Mouse (Mus musculus) adrenal gland, postnatal 25 days (tissue): ENCODE measurements around the gene Tsks. TPM values are rescaled to one million over a fixed set of nuclear protein-coding genes. Genes with fewer than 3 reads are reported as not detected.

Experiments used
- DNase-seq: peaks from one replicate; pipeline ENCODE4 v3.0.0; 2021; ENCODE audit warnings: mixed read lengths
- total RNA-seq: library from RNA; stranded (reverse); gene quantifications from 2 replicates; pipeline ENCODE4 v1.2.3, GENCODE M21; 2021

Gene Tsks
- total RNA-seq, 1 experiment from 2014 or later, result not detected

- no peak for DNase-seq
These were observed 35.3 kb downstream of the Tsks start for GRCm38 (mm10) chr7:44978300-44978699.

- no peak for DNase-seq
These were observed 38.5 kb downstream of the Tsks start for GRCm38 (mm10) chr7:44981539-44981938.

- peak; percentile 90 for DNase-seq
These were observed 40.1 kb downstream of the Tsks start for GRCm38 (mm10) chr7:44983085-44983484.

- no peak for DNase-seq
These were observed 41.2 kb downstream of the Tsks start for GRCm38 (mm10) chr7:44983944-44984832.

GRCm38 (mm10) chr7:44984833-44985164 lies 41.8 kb downstream of the Tsks start:
- DNase-seq, result no peak

GRCm38 (mm10) chr7:44985595-44986191 lies 42.7 kb downstream of the Tsks start:
- peak; percentile 73 for DNase-seq

GRCm38 (mm10) chr7:44986192-44986878 lies 43.3 kb downstream of the Tsks start, which contains the start of gene Prmt1:
Gene Prmt1, minus strand, starts transcription at chr7:44986568.
- peak; percentile 93 for DNase-seq

GRCm38 (mm10) chr7:44986879-44987718 lies 44.1 kb downstream of the Tsks start:
- DNase-seq, result no peak

- no peak for DNase-seq
These were observed 53.7 kb downstream of the Tsks start for GRCm38 (mm10) chr7:44996672-44997071.

GRCm38 (mm10) chr7:44997231-44997939 lies 54.4 kb downstream of the Tsks start, which contains the start of gene Irf3:
Gene Irf3, plus strand, starts transcription at chr7:44997648.
- peak; percentile 94 for DNase-seq

- DNase-seq, result no peak
These were observed 55.0 kb downstream of the Tsks start for GRCm38 (mm10) chr7:44997940-44998428.

- peak; percentile 70 for DNase-seq
These were observed 55.5 kb downstream of the Tsks start, which contains the start of gene Bcl2l12 for GRCm38 (mm10) chr7:44998501-44998955. Gene Bcl2l12, minus strand, starts transcription at chr7:44998712.

GRCm38 (mm10) chr7:44999753-45000152 lies 56.7 kb downstream of the Tsks start:
- no peak for DNase-seq

GRCm38 (mm10) chr7:45000539-45001114 lies 57.6 kb downstream of the Tsks start:
- no peak for DNase-seq

- peak; percentile 62 for DNase-seq
These were observed 59.4 kb downstream of the Tsks start for GRCm38 (mm10) chr7:45002440-45002839.

- DNase-seq, result no peak
These were observed 61.5 kb downstream of the Tsks start for GRCm38 (mm10) chr7:45004546-45004945.

GRCm38 (mm10) chr7:45005321-45005992 lies 62.5 kb downstream of the Tsks start:
- DNase-seq, result no peak

- no peak for DNase-seq
These were observed 63.5 kb downstream of the Tsks start for GRCm38 (mm10) chr7:45006503-45006902.

- DNase-seq, result no peak
These were observed 64.1 kb downstream of the Tsks start for GRCm38 (mm10) chr7:45007141-45007540.
